Mouse (Mus musculus) left cerebral cortex, adult 18-20 months (tissue): ENCODE measurements at regions not wholly inside any gene's neighbourhood (a gene's known extent, or its start where the extent isn't known, plus 50 kb on each side); places are given as distances from the start of the nearest gene placed in this dataset.

ENCODE experiments used
- DNase-seq, 2 experiments: peaks; one replicate each; pipeline ENCODE4 v3.0.0; 2021 to 2022; ENCODE audit warnings: low spot score in 2 of 2, mixed read lengths in 1 of 2

GRCm38 (mm10) chr19:30289721-30290120 is 57.0 kb downstream of the Mbl2 start:
- no peak for DNase-seq

- DNase-seq: peak; percentile 11 to 16
Observed at GRCm38 (mm10) chr19:30295263-30295704, 62.5 kb downstream of the Mbl2 start.

- DNase-seq: no peak
Observed at GRCm38 (mm10) chr19:30296024-30296423, 63.3 kb downstream of the Mbl2 start.

- DNase-seq: no peak
Observed at GRCm38 (mm10) chr19:30299536-30299935, 66.8 kb downstream of the Mbl2 start.

GRCm38 (mm10) chr19:30302281-30302680 is 69.5 kb downstream of the Mbl2 start:
- no peak for DNase-seq

GRCm38 (mm10) chr19:30306379-30306778 is 73.6 kb downstream of the Mbl2 start:
- no peak for DNase-seq

- DNase-seq: no peak
Observed at GRCm38 (mm10) chr19:30306919-30307318, 74.2 kb downstream of the Mbl2 start.

- no peak for DNase-seq
Observed at GRCm38 (mm10) chr19:30317314-30317713, 84.6 kb downstream of the Mbl2 start.

GRCm38 (mm10) chr19:30327693-30328092 is 95.0 kb downstream of the Mbl2 start:
- DNase-seq: no peak

- no peak for DNase-seq
Observed at GRCm38 (mm10) chr19:30328886-30329285, 96.1 kb downstream of the Mbl2 start.

- no peak for DNase-seq
Observed at GRCm38 (mm10) chr19:30330792-30331191, 98.0 kb downstream of the Mbl2 start.

- DNase-seq: no peak
Observed at GRCm38 (mm10) chr19:30331850-30332249, 99.1 kb downstream of the Mbl2 start.

GRCm38 (mm10) chr19:30344401-30344800 is 111.7 kb downstream of the Mbl2 start:
- no peak for DNase-seq

- DNase-seq: no peak
Observed at GRCm38 (mm10) chr19:30348924-30349323, 116.2 kb downstream of the Mbl2 start.

- DNase-seq: no peak
Observed at GRCm38 (mm10) chr19:30354981-30355380, 122.2 kb downstream of the Mbl2 start.

- no peak for DNase-seq
Observed at GRCm38 (mm10) chr19:30358961-30359360, 126.2 kb downstream of the Mbl2 start.

- no peak for DNase-seq
Observed at GRCm38 (mm10) chr19:30371901-30372300, 139.2 kb downstream of the Mbl2 start.

GRCm38 (mm10) chr19:30379767-30380166 is 147.0 kb downstream of the Mbl2 start:
- no peak for DNase-seq

- no peak for DNase-seq
Observed at GRCm38 (mm10) chr19:30380515-30381206, 147.9 kb downstream of the Mbl2 start.

- no peak for DNase-seq
Observed at GRCm38 (mm10) chr19:30393791-30394190, 155.7 kb downstream of the Dkk1 start.

- DNase-seq: no peak
Observed at GRCm38 (mm10) chr19:30406943-30407342, 142.5 kb downstream of the Dkk1 start.

- no peak for DNase-seq
Observed at GRCm38 (mm10) chr19:30419556-30420280, 129.7 kb downstream of the Dkk1 start.

GRCm38 (mm10) chr19:30425627-30426026 is 123.8 kb downstream of the Dkk1 start:
- DNase-seq: no peak
